Mouse (Mus musculus): ENCODE results near the gene Grik3. TPM values are rescaled to one million over a fixed set of nuclear protein-coding genes. Genes with fewer than 3 reads are reported as not detected.

Grik3 gene
- polyA plus RNA-seq, 1 experiment from 2014 or later: 0.07 TPM

DNA sequence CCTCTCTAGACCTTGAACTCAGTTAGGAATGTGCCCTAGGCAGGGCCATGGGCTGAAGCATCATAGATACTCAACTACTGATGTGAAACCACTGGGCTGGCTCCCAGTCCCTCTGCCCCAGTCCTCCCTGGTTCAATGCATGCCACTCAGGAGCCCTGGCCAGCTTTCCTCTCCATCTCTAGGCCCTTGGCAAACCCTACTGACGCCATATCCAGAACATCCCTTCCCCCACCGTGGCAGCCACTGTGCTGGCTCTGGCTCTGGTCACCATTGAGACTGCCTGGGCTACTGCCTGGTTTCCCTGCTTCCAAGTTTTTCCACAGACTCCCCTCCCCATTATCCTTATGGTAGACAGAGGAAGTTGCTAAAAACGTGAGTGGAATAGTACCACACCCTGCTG lies 255.4 kb downstream of the Grik3 start:
- no peak for TF ChIP-seq CTCF (IDR thresholded peaks at IDR 0.05; ENCODE audit: low read depth)
- Histone ChIP-seq H3K9me3 (ENCODE audit: control insufficient read depth) (no peaks in the 10 kb centered on the region), H3K4me3 (ENCODE audit: low read depth, low read length) (no peak overlapping the region), H3K4me2 (replicated peaks; ENCODE audit: low read depth) (no peak overlapping the region), H3K4me1 (replicated peaks; ENCODE audit: control insufficient read depth, insufficient read depth, low read length) (no peaks in the 10 kb centered on the region), H3K9ac (ENCODE audit: low read depth, low read length) (no peak overlapping the region), H3K27ac (ENCODE audit: low read depth, low read length) (no peak overlapping the region), H3K36me3 (ENCODE audit: control insufficient read depth, insufficient read depth) (no peaks in the 10 kb centered on the region), H3K27me3 (replicated peaks; ENCODE audit: control insufficient read depth, insufficient read depth, low read length) (no peaks in the 10 kb centered on the region)
- 56% methylated on average over 3 of the region's 3 CpGs for WGBS
- no peak for ATAC-seq

DNA sequence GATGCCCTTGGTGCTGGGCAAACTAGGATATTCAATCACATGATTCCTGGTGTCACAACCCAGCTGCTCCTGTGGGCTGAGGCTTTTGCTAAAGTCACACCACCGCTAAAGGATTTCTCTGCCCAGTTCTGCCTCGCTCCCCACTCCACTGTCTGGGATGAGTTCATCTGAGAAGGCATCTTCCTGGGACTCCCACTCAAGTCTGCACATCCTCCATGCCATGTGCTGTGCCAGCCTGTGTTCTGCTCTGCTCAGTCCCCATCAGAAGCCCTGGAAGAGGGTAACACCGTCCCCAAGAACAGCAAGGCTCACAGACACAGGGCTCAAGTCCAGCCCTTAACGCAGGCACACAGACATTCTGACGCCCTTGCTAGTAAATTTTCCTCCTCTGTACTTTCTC lies 265.9 kb downstream of the Grik3 start:
- TF ChIP-seq CTCF (IDR thresholded peaks at IDR 0.05; ENCODE audit: low read depth): no peak
- Histone ChIP-seq H3K36me3 (ENCODE audit: control insufficient read depth, insufficient read depth) (no peaks in the 10 kb centered on the region), H3K4me1 (replicated peaks; ENCODE audit: control insufficient read depth, insufficient read depth, low read length) (no peaks in the 10 kb centered on the region), H3K9ac (ENCODE audit: low read depth, low read length) (no peak overlapping the region), H3K4me3 (ENCODE audit: low read depth, low read length) (no peak overlapping the region), H3K4me2 (replicated peaks; ENCODE audit: low read depth) (no peak overlapping the region), H3K27me3 (replicated peaks; ENCODE audit: control insufficient read depth, insufficient read depth, low read length) (no peaks in the 10 kb centered on the region), H3K27ac (ENCODE audit: low read depth, low read length) (no peak overlapping the region), H3K9me3 (ENCODE audit: control insufficient read depth) (no peaks in the 10 kb centered on the region)
- no peak for ATAC-seq
- 90% methylated on average over 5 of the region's 5 CpGs for WGBS

DNA sequence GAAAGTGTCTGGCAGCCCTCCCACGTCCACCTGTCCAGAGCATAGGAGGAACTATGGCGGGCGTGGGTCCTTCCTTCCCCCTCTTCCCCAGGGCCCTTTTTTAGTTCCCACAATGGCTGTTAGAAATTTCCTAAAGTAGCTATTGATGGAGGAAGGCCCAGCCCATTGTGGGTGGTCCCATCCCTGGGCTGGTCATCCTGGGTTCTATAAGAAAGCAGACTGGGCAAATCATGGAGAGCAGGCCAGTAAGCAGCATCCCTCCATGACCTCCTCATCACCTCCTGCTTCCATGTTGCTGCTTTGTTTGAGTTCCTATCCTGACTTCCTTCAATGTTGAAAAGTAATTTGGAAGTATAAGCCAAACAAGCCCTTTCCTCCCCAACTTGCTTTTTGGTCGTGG lies 269.8 kb downstream of the Grik3 start:
- Histone ChIP-seq H3K9ac (ENCODE audit: low read depth, low read length) (no peak overlapping the region), H3K4me3 (ENCODE audit: low read depth, low read length) (no peak overlapping the region), H3K27ac (ENCODE audit: low read depth, low read length) (no peak overlapping the region), H3K4me1 (replicated peaks; ENCODE audit: control insufficient read depth, insufficient read depth, low read length) (no peaks in the 10 kb centered on the region), H3K4me2 (replicated peaks; ENCODE audit: low read depth) (no peak overlapping the region), H3K36me3 (ENCODE audit: control insufficient read depth, insufficient read depth) (no peaks in the 10 kb centered on the region), H3K27me3 (replicated peaks; ENCODE audit: control insufficient read depth, insufficient read depth, low read length) (no peaks in the 10 kb centered on the region), H3K9me3 (ENCODE audit: control insufficient read depth) (no peaks in the 10 kb centered on the region)
- ATAC-seq: no peak
- TF ChIP-seq CTCF (IDR thresholded peaks at IDR 0.05; ENCODE audit: low read depth): no peak
- 83% methylated on average over 4 of the region's 4 CpGs for WGBS

DNA sequence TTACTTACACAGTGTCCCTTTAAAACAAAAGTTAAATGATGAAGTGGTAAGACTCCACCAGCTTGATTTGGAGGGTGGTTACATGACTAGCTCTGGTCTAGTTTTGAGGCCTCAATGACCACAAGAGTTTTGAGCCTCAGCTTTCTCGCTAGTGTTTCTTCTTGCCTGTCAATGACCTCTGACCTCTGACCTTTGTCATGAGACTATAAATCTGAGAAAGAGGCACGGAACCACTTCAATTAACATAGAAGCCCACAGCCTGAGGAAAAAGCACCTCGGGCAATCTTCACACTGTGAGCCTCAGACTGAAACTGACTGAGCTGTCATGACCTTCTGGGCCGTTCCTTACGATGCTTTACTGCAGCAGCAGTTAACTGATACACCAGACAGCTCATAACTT lies 272.6 kb downstream of the Grik3 start:
- no peaks in the 10 kb centered on the region for H3K4me1 ChIP-seq (replicated peaks; ENCODE audit: control insufficient read depth, insufficient read depth, low read length)
- 38% methylated on average over 5 of the region's 5 CpGs for WGBS
- H3K36me3 ChIP-seq (ENCODE audit: control insufficient read depth, insufficient read depth): no peaks in the 10 kb centered on the region
- no peak for ATAC-seq
- H3K27ac ChIP-seq (ENCODE audit: low read depth, low read length): no peak overlapping the region
- no peak for TF ChIP-seq CTCF (IDR thresholded peaks at IDR 0.05; ENCODE audit: low read depth)
- no peaks in the 10 kb centered on the region for H3K27me3 ChIP-seq (replicated peaks; ENCODE audit: control insufficient read depth, insufficient read depth, low read length)
- H3K9me3 ChIP-seq (ENCODE audit: control insufficient read depth): no peaks in the 10 kb centered on the region
- H3K4me3 ChIP-seq (ENCODE audit: low read depth, low read length): no peak overlapping the region
- no peak overlapping the region for H3K4me2 ChIP-seq (replicated peaks; ENCODE audit: low read depth)
- no peak overlapping the region for H3K9ac ChIP-seq (ENCODE audit: low read depth, low read length)

Small RNAs within 50 kb of the gene (microRNA-seq; reads per million reads assigned to microRNA genes)
- gene Mir692-2: not detected

Measured in intestine, postnatal 0 days (tissue).